Mouse (Mus musculus): ENCODE measurements around the gene Slc22a20.

DNA sequence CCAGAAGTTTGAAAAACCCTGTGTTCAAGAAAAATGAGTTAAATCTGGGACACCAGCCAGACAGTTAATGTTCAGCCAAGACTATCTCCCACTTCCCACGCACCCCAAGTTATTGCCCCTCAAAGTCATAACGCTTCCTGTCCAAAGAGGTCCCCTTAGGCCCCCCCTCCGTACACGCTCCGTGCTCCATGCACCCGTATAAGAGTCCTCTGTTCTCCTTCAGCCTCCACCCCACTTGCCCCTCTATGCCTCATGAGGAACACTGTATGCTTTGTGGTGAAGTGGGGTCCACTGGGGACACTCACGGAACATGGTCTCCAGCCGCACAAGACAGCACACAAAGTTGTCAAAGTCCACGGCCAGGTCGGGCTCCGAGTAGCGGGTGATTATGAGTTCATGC is 4.1 kb upstream of the Slc22a20 start:
- TF ChIP-seq POLR2A (IDR thresholded peaks at IDR 0.05; ENCODE audit: insufficient read length, low read depth) (no peak), MAX (IDR thresholded peaks at IDR 0.05; ENCODE audit: low read depth) (no peak), SRF (IDR thresholded peaks at IDR 0.05; ENCODE audit: control insufficient read depth, insufficient read length, low read depth) (no peak), MYOG (IDR thresholded peaks at IDR 0.05; ENCODE audit: control insufficient read depth in 1 of 3, insufficient read depth in 1 of 3, insufficient read length in 2 of 3, low read depth in 2 of 3) (no peak), CEBPB (IDR thresholded peaks at IDR 0.05; ENCODE audit: insufficient read depth, poor library complexity, severe bottlenecking) (no peak), POLR2AphosphoS2 (IDR thresholded peaks at IDR 0.05; ENCODE audit: insufficient read length, low read depth) (no peak)
